Comparison of ENCODE assay signal across 28 mouse cellular contexts in genomic region chr8:83408496-83408895, GRCm38 (mm10). TPM values are rescaled to one million over a fixed set of nuclear protein-coding genes. Genes with fewer than 3 reads are reported as not detected.
"Had no signal": no experiment of that assay in that cellular context is flagged by ENCODE, and none has a peak within 500 bp of the region (broad histone marks: within the 10 kb centered on the region; RNA-seq: fewer than 3 reads in every experiment).

No protein-coding gene starts in this region.

- H3K4me1 ChIP-seq: embryonic facial prominence, embryonic 10.5 days; embryonic facial prominence, embryonic 12.5 days; embryonic facial prominence, embryonic 13.5 days; embryonic facial prominence, embryonic 15.5 days; forebrain, embryonic 10.5 days; forebrain, embryonic 12.5 days; forebrain, embryonic 13.5 days; forebrain, embryonic 15.5 days; heart, embryonic 10.5 days; heart, embryonic 12.5 days had no signal

- DNase-seq: cerebellum, adult 9-11 months; cerebellum, postnatal 10 days; cerebellum, postnatal 14 days; cerebellum, postnatal 25 days; cerebellum, postnatal 36 days; embryo, embryonic 11 days; forebrain, postnatal 0 days; gastrocnemius, adult 2 months; gastrocnemius, postnatal 10 days; gastrocnemius, postnatal 25 days; gastrocnemius, postnatal 36 days; heart, adult 18-20 months; heart, adult 2 months had no signal

- H3K27me3 ChIP-seq: embryonic facial prominence, embryonic 12.5 days; embryonic facial prominence, embryonic 13.5 days; embryonic facial prominence, embryonic 15.5 days; forebrain, embryonic 12.5 days; forebrain, embryonic 13.5 days; forebrain, embryonic 15.5 days had no signal

- H3K9me3 ChIP-seq: embryonic facial prominence, embryonic 10.5 days; embryonic facial prominence, embryonic 12.5 days; embryonic facial prominence, embryonic 13.5 days; embryonic facial prominence, embryonic 15.5 days; forebrain, embryonic 10.5 days; forebrain, embryonic 12.5 days; forebrain, embryonic 13.5 days; forebrain, embryonic 15.5 days; heart, embryonic 10.5 days; heart, embryonic 12.5 days had no signal

- H3K4me3 ChIP-seq: embryonic facial prominence, embryonic 10.5 days; embryonic facial prominence, embryonic 12.5 days; embryonic facial prominence, embryonic 13.5 days; embryonic facial prominence, embryonic 15.5 days; erythroblast, embryonic 14.5 days; forebrain, embryonic 10.5 days; forebrain, embryonic 12.5 days; forebrain, embryonic 13.5 days; forebrain, embryonic 15.5 days; gastrocnemius, adult 2 months; heart, adult 2 months; heart, embryonic 10.5 days; heart, embryonic 12.5 days had no signal

- H3K36me3 ChIP-seq: embryonic facial prominence, embryonic 10.5 days; embryonic facial prominence, embryonic 12.5 days; embryonic facial prominence, embryonic 13.5 days; embryonic facial prominence, embryonic 15.5 days; forebrain, embryonic 10.5 days; forebrain, embryonic 12.5 days; forebrain, embryonic 15.5 days; heart, embryonic 10.5 days; heart, embryonic 12.5 days had no signal

RNA-seq across cellular contexts. Expression of gene Clgn, which starts 18.8 kb away (rescaled TPM):
- total RNA-seq: gastrocnemius, adult 18-20 months; gastrocnemius, adult 2 months; gastrocnemius, adult 8-10 months; gastrocnemius, postnatal 25 days; gastrocnemius, postnatal 36 days; granulocyte monocyte progenitor cell, adult 5-6 weeks; heart, adult 18-20 months; heart, adult 2 months; heart, adult 8-10 months had no signal
- polyA plus RNA-seq: erythroblast, embryonic 14.5 days had no signal
